Mouse (Mus musculus) lung, adult 2 months (tissue): ENCODE measurements around the gene Rdh5. TPM values are rescaled to one million over a fixed set of nuclear protein-coding genes. Genes with fewer than 3 reads are reported as not detected.

ENCODE experiments used
- DNase-seq: peaks from one replicate; pipeline ENCODE4 v3.0.0; 2022
- H3K4me1 ChIP-seq: fragments of 200-500 bp; 2 replicates; pipeline ENCODE4 v1.6.1; 2011; ENCODE audit warnings: low read length; ENCODE audit not compliant: control insufficient read depth, insufficient read depth
- H3K4me3 ChIP-seq: fragments of 200-500 bp; replicated peaks from 2 replicates; pipeline ENCODE3; 2011; ENCODE audit warnings: low read depth, mild to moderate bottlenecking, control low read depth, low read length; ENCODE audit errors: extremely low read depth
- CTCF ChIP-seq: fragments of 200-500 bp; IDR thresholded peaks from 2 replicates; pipeline ENCODE4 v1.5.1; 2011; ENCODE audit warnings: mild to moderate bottlenecking, low read length, control low read depth; ENCODE audit not compliant: insufficient read depth
- POLR2A ChIP-seq: fragments of 200-500 bp; IDR thresholded peaks from 2 replicates; pipeline ENCODE4 v1.6.1; 2011; ENCODE audit warnings: low read depth, mild to moderate bottlenecking, control low read depth, low read length, borderline replicate concordance; ENCODE audit errors: extremely low read depth
- WGBS: fragments of 180-500 bp; shearing (Covaris S2); methylation state at CpG from one replicate; pipeline ENCODE4 v1.1.7; 2018; 5-methylcytosine and 5-hydroxymethylcytosine counted together
- polyA plus RNA-seq: library from polyadenylated mRNA; depleted of rRNA; stranded (reverse); fragments of >200 nt; gene quantifications from 2 replicates; pipeline ENCODE4 v1.2.3, GENCODE M21; 2012

Rdh5 gene
- polyA plus RNA-seq, 1 experiment, result 20.1 TPM

- no peak for DNase-seq
- TF ChIP-seq CTCF (no peak), POLR2A (no peak)
- WGBS, result 79% methylated on average over 6 of the region's 6 CpGs
- Histone ChIP-seq H3K4me3 (no peak overlapping the region), H3K4me1 (no peaks in the 10 kb centered on the region)
Observed at GRCm38 (mm10) chr10:128911430-128911829, 11.3 kb downstream of the Rdh5 start.

GRCm38 (mm10) chr10:128910066-128910841 is 12.4 kb downstream of the Rdh5 start:
- no peak for TF ChIP-seq CTCF
- TF ChIP-seq POLR2A, result no peak
- peak; percentile 54 for DNase-seq
- H3K4me1 ChIP-seq, result no peaks in the 10 kb centered on the region
- 2% methylated on average over 65 of the region's 66 CpGs for WGBS
- H3K4me3 ChIP-seq, result peak overlapping the region; percentile 65

GRCm38 (mm10) chr10:128909567-128910028 is 13.1 kb downstream of the Rdh5 start:
- DNase-seq, result peak; percentile 81
- WGBS, result 3% methylated on average over 36 of the region's 41 CpGs
- Histone ChIP-seq H3K4me3 (peak overlapping the region; percentile 65), H3K4me1 (no peaks in the 10 kb centered on the region)
- TF ChIP-seq POLR2A, result peak; percentile 51
- TF ChIP-seq CTCF, result no peak

- WGBS, result 67% methylated on average over 13 of the region's 13 CpGs
- TF ChIP-seq CTCF, result no peak
- TF ChIP-seq POLR2A, result no peak
- H3K4me1 ChIP-seq, result no peaks in the 10 kb centered on the region
- DNase-seq, result no peak
- peak overlapping the region; percentile 65 for H3K4me3 ChIP-seq
Observed at GRCm38 (mm10) chr10:128908778-128909448, 13.8 kb downstream of the Rdh5 start.

DNA sequence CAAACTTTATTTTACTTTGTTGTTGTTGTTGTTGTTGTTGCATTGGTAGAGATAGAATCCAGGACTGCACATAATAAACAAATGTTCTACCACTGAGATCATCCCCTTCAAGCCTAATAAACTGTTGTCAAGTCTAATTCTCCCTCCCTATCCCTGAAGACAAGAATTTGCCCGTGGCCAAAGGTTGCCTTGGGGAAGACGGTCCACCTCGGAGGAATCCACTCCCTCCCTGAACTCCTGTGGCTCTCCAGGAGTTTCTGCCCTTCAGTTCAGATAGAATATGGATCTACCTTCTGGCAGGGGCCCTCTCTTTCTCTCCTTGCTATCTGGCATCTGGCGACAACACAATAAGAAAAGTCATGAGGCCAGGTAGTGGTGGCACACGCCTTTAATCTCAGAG is 17.9 kb downstream of the Rdh5 start:
- 78% methylated on average over 5 of the region's 5 CpGs for WGBS
- Histone ChIP-seq H3K4me1 (no peaks in the 10 kb centered on the region), H3K4me3 (no peak overlapping the region)
- no peak for TF ChIP-seq POLR2A
- TF ChIP-seq CTCF, result no peak
- no peak for DNase-seq

GRCm38 (mm10) chr10:128902409-128902988 is 20.2 kb downstream of the Rdh5 start:
- 67% methylated on average over 3 of the region's 3 CpGs for WGBS
- no peaks in the 10 kb centered on the region; the same call in 1 of the 2 replicates for H3K4me1 ChIP-seq
- DNase-seq, result no peak
- TF ChIP-seq CTCF, result no peak
- TF ChIP-seq POLR2A, result no peak
- no peak overlapping the region for H3K4me3 ChIP-seq

- Histone ChIP-seq H3K4me3 (no peak overlapping the region), H3K4me1 (no peaks in the 10 kb centered on the region; the same call in 1 of the 2 replicates)
- 84% methylated on average over 1 of the region's 1 CpGs for WGBS
- no peak for DNase-seq
- TF ChIP-seq POLR2A (no peak), CTCF (no peak)
Observed at GRCm38 (mm10) chr10:128901409-128901808, 21.3 kb downstream of the Rdh5 start.

GRCm38 (mm10) chr10:128900698-128901097 is 22.0 kb downstream of the Rdh5 start, which contains the start of gene Cd63:
Gene Cd63, plus strand, starts transcription at chr10:128900989.
- Histone ChIP-seq H3K4me3 (no peak within 1 kb of the TSS), H3K4me1 (no peaks in the 10 kb centered on the region; the same call in 1 of the 2 replicates)
- no peak for DNase-seq
- WGBS, result 46% methylated on average over 3 of the region's 3 CpGs
- TF ChIP-seq POLR2A, result no peak
- no peak for TF ChIP-seq CTCF

GRCm38 (mm10) chr10:128899759-128900490 is 22.8 kb downstream of the Rdh5 start:
- 77% methylated on average over 6 of the region's 6 CpGs for WGBS
- no peak for DNase-seq
- H3K4me3 ChIP-seq, result no peak overlapping the region
- no peaks in the 10 kb centered on the region; the same call in 1 of the 2 replicates for H3K4me1 ChIP-seq
- TF ChIP-seq CTCF (no peak), POLR2A (no peak)
